Mouse (Mus musculus) liver, adult (tissue): Measurements from ENCODE around the gene Syde2.

ENCODE experiments used
- GATA4 ChIP-seq: IDR thresholded peaks from 2 replicates; pipeline ENCODE4 v1.6.1; 2014; ENCODE audit warnings: mild to moderate bottlenecking, low read length; ENCODE audit not compliant: insufficient replicate concordance

The Syde2 gene

GRCm38 (mm10) chr3:145993481-145994201 lies 6.0 kb downstream of the Syde2 start:
- TF ChIP-seq GATA4, result no peak

GRCm38 (mm10) chr3:145995489-145995888 lies 7.8 kb downstream of the Syde2 start:
- TF ChIP-seq GATA4, result no peak

- TF ChIP-seq GATA4, result no peak
Measured at GRCm38 (mm10) chr3:146004347-146005051, 16.8 kb downstream of the Syde2 start.

GRCm38 (mm10) chr3:146007872-146008271 lies 20.2 kb downstream of the Syde2 start:
- no peak for TF ChIP-seq GATA4

GRCm38 (mm10) chr3:146009859-146010645 lies 22.4 kb downstream of the Syde2 start:
- no peak for TF ChIP-seq GATA4

GRCm38 (mm10) chr3:146010751-146011150 lies 23.1 kb downstream of the Syde2 start:
- TF ChIP-seq GATA4, result no peak

GRCm38 (mm10) chr3:146011544-146012218 lies 24.0 kb downstream of the Syde2 start:
- no peak for TF ChIP-seq GATA4

GRCm38 (mm10) chr3:146013490-146013889 lies 25.8 kb downstream of the Syde2 start:
- TF ChIP-seq GATA4, result no peak

- TF ChIP-seq GATA4, result no peak
Measured at GRCm38 (mm10) chr3:146014321-146014720, 26.7 kb downstream of the Syde2 start.

GRCm38 (mm10) chr3:146016979-146017378 lies 29.3 kb downstream of the Syde2 start:
- no peak for TF ChIP-seq GATA4

GRCm38 (mm10) chr3:146017521-146017920 lies 29.9 kb downstream of the Syde2 start:
- no peak for TF ChIP-seq GATA4

- TF ChIP-seq GATA4, result no peak
Measured at GRCm38 (mm10) chr3:146022232-146022631, 34.6 kb downstream of the Syde2 start.

- no peak for TF ChIP-seq GATA4
Measured at GRCm38 (mm10) chr3:146024746-146025145, 37.1 kb downstream of the Syde2 start.

- TF ChIP-seq GATA4, result no peak
Measured at GRCm38 (mm10) chr3:146025499-146025898, 37.8 kb downstream of the Syde2 start.

GRCm38 (mm10) chr3:146027116-146027515 lies 39.4 kb downstream of the Syde2 start:
- no peak for TF ChIP-seq GATA4
